Mouse (Mus musculus): Measurements from ENCODE around the gene Unc13b. TPM values are rescaled to one million over a fixed set of nuclear protein-coding genes. Genes with fewer than 3 reads are reported as not detected.

Gene Unc13b
- polyA plus RNA-seq, 1 experiment, result 0.01 TPM

DNA sequence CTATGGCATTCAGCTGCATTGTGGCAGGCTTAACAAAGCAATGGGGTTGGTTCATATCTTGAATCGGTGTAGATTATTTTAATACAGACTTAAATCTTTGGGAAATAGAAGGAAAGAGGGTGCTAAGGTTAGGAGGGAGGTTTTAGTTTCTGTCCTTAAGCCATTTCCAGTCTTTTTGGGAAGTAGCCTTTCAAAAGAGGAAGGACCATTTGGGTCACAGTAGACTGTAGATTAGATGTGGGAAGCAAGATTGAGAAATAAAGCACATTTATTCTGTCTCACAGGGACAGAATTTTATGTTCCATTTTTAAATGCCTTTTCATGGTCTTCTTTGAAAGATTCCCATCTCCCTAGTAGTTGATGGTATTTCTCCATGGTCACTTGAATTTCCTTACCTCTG lies 159.2 kb downstream of the Unc13b start:
- H3K4me3 ChIP-seq (replicated peaks), result no peak overlapping the region
- H3K9me3 ChIP-seq (ENCODE audit: control insufficient read depth, low read length), result no peaks in the 10 kb centered on the region
- no peaks in the 10 kb centered on the region for H3K36me3 ChIP-seq (ENCODE audit: control insufficient read depth)
- TF ChIP-seq GATA1 (IDR thresholded peaks at IDR 0.05; ENCODE audit: low read length) (no peak), TAL1 (IDR thresholded peaks at IDR 0.05; ENCODE audit: low read length) (no peak)
- H3K27me3 ChIP-seq (ENCODE audit: control insufficient read depth), result no peaks in the 10 kb centered on the region
- no peaks in the 10 kb centered on the region for H3K4me1 ChIP-seq (ENCODE audit: control insufficient read depth)

DNA sequence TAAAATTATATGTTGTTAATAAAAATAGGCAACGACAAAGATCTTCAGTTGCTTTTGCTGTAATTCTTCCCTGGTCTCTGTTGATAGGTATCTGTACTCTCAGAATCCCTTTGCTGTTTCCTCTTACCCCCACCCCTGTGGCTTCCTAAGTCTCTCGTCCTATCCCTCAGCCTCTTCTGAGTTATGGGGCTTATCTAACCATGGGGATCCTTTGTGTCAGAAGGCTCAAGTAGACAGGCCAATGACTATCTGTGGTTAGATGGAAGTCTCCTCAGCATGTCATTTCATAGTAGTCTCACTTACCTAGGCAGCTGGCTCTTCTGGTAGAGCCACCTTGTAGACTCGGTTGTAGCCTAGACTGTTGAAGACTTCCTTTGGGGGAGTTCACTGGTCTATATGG lies 173.1 kb downstream of the Unc13b start:
- Histone ChIP-seq H3K27me3 (ENCODE audit: control insufficient read depth) (no peaks in the 10 kb centered on the region), H3K4me3 (replicated peaks) (no peak overlapping the region), H3K9me3 (ENCODE audit: control insufficient read depth, low read length) (no peaks in the 10 kb centered on the region), H3K4me1 (ENCODE audit: control insufficient read depth) (no peaks in the 10 kb centered on the region), H3K36me3 (ENCODE audit: control insufficient read depth) (no peaks in the 10 kb centered on the region)
- TF ChIP-seq GATA1 (IDR thresholded peaks at IDR 0.05; ENCODE audit: low read length) (no peak), TAL1 (IDR thresholded peaks at IDR 0.05; ENCODE audit: low read length) (no peak)

DNA sequence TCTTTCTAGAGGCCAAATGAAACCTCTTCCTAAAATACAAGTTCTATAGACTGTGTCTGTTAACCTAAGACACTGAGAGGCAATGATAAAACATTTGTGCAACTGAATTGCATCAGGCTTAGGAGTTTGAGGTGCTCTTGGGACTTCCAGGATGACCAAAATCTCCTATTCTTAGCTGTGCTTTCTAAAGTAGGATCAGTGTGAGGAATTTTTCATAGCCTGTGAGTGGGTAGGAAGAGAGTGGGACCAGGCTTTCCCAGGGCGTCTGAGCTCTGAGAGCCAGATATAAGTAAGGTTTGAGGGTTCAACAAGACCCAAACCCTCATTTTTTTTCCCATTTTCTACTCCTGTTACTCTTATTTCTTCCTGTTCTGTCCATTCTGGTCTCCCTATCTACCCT lies 174.2 kb downstream of the Unc13b start:
- no peak for TF ChIP-seq TAL1 (IDR thresholded peaks at IDR 0.05; ENCODE audit: low read length)
- TF ChIP-seq GATA1 (IDR thresholded peaks at IDR 0.05; ENCODE audit: low read length), result no peak
- H3K27me3 ChIP-seq (ENCODE audit: control insufficient read depth), result no peaks in the 10 kb centered on the region
- H3K4me1 ChIP-seq (ENCODE audit: control insufficient read depth), result no peaks in the 10 kb centered on the region
- H3K4me3 ChIP-seq (replicated peaks), result no peak overlapping the region
- H3K36me3 ChIP-seq (ENCODE audit: control insufficient read depth), result no peaks in the 10 kb centered on the region
- H3K9me3 ChIP-seq (ENCODE audit: control insufficient read depth, low read length), result no peaks in the 10 kb centered on the region

DNA sequence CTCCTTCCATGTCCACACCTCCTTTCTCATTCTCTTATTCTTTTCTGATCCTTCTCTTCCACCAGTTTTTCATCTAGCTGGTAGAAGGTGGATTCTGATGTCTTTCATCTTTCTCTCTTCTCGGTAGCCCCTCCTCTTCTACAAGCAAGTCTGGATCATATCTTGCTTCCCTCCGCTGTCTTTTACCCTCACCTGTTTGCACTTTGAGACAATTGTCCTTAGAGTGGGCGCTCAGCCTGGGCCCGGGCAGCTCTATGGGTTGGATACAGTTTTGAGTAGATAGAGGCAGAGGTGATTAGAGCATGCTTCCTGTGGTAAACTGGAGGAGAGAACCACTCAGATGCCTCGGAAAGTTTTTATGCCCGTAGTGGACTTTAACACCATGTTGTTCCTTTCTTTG lies 174.7 kb downstream of the Unc13b start:
- no peaks in the 10 kb centered on the region for H3K27me3 ChIP-seq (ENCODE audit: control insufficient read depth)
- no peak overlapping the region for H3K4me3 ChIP-seq (replicated peaks)
- H3K9me3 ChIP-seq (ENCODE audit: control insufficient read depth, low read length), result no peaks in the 10 kb centered on the region
- no peaks in the 10 kb centered on the region for H3K4me1 ChIP-seq (ENCODE audit: control insufficient read depth)
- no peak for TF ChIP-seq GATA1 (IDR thresholded peaks at IDR 0.05; ENCODE audit: low read length)
- no peak for TF ChIP-seq TAL1 (IDR thresholded peaks at IDR 0.05; ENCODE audit: low read length)
- H3K36me3 ChIP-seq (ENCODE audit: control insufficient read depth), result no peaks in the 10 kb centered on the region

DNA sequence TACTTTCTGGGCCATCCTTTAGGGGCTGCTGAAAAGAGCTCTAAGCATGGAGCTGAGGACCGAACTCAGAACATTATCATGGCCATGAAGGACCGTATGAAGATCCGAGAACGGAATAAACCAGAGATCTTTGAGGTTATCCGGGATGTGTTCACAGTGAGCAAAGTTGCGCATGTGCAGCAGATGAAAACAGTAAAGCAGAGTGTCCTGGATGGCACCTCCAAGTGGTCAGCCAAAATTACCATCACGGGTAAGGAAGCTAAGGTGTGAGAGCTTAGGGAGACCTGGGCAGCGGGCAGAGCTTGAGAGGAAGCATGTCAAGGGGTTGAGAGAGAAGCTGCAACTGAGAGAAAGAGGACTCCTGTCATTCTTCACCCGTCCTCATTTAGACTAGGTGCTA lies 178.1 kb downstream of the Unc13b start:
- TF ChIP-seq GATA1 (IDR thresholded peaks at IDR 0.05; ENCODE audit: low read length) (no peak), TAL1 (IDR thresholded peaks at IDR 0.05; ENCODE audit: low read length) (no peak)
- Histone ChIP-seq H3K27me3 (ENCODE audit: control insufficient read depth) (no peaks in the 10 kb centered on the region), H3K9me3 (ENCODE audit: control insufficient read depth, low read length) (no peaks in the 10 kb centered on the region), H3K4me3 (replicated peaks) (no peak overlapping the region), H3K36me3 (ENCODE audit: control insufficient read depth) (no peaks in the 10 kb centered on the region), H3K4me1 (ENCODE audit: control insufficient read depth) (no peaks in the 10 kb centered on the region)

DNA sequence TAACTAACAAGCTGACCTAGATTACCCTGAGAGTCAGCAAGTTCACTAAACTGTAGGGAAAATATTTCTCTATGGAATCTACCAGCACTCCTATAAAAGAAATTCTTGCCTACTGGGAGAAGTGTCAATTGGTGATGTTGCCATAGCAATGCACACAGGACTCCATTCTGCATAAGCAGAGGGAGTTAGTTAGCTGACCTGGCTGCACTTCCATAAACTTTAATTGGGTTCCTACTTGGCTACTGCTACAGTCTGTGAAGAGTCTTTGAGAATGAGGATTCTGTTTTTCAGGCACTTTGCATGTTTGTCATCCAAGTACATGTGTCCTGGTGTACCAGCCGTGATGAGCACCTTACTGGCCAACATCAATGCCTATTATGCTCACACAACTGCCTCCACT lies 182.0 kb downstream of the Unc13b start:
- Histone ChIP-seq H3K4me1 (ENCODE audit: control insufficient read depth) (no peaks in the 10 kb centered on the region), H3K27me3 (ENCODE audit: control insufficient read depth) (no peaks in the 10 kb centered on the region), H3K36me3 (ENCODE audit: control insufficient read depth) (no peaks in the 10 kb centered on the region), H3K9me3 (ENCODE audit: control insufficient read depth, low read length) (no peaks in the 10 kb centered on the region), H3K4me3 (replicated peaks) (no peak overlapping the region)
- no peak for TF ChIP-seq GATA1 (IDR thresholded peaks at IDR 0.05; ENCODE audit: low read length)
- TF ChIP-seq TAL1 (IDR thresholded peaks at IDR 0.05; ENCODE audit: low read length), result no peak

DNA sequence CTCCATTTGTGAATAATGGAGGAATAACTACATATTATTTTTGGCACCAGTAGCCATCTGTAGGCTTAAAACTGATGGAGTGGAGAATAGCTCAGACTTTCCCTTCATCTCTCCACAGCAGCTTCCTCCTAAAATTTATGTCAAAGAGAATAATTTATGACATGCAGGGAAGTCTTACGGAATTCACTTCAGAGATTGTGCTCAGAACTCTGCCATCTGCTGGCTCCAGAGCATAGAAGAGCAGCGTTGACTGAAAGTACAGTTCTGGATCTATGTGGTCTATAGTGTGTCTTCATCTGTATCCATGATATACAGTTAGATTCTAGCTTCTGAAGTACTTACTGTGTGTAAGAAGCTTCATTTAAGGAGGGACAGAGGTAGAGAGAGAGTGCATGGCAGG lies 185.3 kb downstream of the Unc13b start:
- Histone ChIP-seq H3K4me1 (ENCODE audit: control insufficient read depth) (no peaks in the 10 kb centered on the region), H3K27me3 (ENCODE audit: control insufficient read depth) (no peaks in the 10 kb centered on the region), H3K4me3 (replicated peaks) (no peak overlapping the region), H3K36me3 (ENCODE audit: control insufficient read depth) (no peaks in the 10 kb centered on the region), H3K9me3 (ENCODE audit: control insufficient read depth, low read length) (no peaks in the 10 kb centered on the region)
- TF ChIP-seq TAL1 (IDR thresholded peaks at IDR 0.05; ENCODE audit: low read length) (no peak), GATA1 (IDR thresholded peaks at IDR 0.05; ENCODE audit: low read length) (no peak)

DNA sequence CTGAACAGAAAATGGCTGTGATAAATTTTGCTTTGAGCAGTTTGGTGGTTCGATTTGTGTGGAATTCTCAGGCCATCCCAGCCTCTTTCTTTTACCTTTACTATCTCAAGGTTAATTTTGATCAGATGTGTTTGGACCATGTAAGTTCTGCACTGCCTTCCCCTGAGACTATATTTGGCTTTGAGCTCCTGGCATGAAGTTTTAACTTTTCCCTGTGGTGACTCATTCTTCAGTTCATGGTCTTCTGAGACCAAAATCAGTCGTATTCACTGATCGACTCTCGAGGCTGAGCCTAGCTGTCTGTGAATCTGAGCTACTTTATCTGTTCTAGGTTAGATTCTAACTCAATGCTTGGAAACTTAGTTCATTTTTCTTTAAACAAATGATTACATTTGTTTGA lies 187.0 kb downstream of the Unc13b start:
- Histone ChIP-seq H3K4me3 (replicated peaks) (no peak overlapping the region), H3K36me3 (ENCODE audit: control insufficient read depth) (no peaks in the 10 kb centered on the region), H3K4me1 (ENCODE audit: control insufficient read depth) (no peaks in the 10 kb centered on the region), H3K9me3 (ENCODE audit: control insufficient read depth, low read length) (no peaks in the 10 kb centered on the region), H3K27me3 (ENCODE audit: control insufficient read depth) (no peaks in the 10 kb centered on the region)
- TF ChIP-seq TAL1 (IDR thresholded peaks at IDR 0.05; ENCODE audit: low read length), result no peak
- TF ChIP-seq GATA1 (IDR thresholded peaks at IDR 0.05; ENCODE audit: low read length), result no peak

DNA sequence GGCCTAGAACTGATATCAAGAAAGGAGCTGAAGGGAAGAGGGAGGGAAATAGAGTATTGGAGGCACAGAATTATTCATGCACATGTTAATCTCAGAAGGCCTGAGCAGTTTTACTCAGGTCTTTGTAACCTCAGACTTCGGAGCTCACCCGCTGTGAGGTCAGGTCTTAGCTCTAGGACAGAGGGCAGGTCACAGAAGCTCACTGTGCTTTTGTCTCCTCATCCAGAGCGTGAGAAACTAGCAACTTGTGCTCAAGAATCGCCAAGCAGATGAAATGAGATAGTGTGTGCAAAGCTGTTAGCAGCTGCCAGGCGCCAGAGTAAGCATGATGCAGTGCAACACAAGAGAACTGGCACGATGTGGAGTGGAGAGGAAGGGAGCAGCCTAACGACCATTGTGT lies 189.3 kb downstream of the Unc13b start:
- Histone ChIP-seq H3K4me1 (ENCODE audit: control insufficient read depth) (no peaks in the 10 kb centered on the region), H3K9me3 (ENCODE audit: control insufficient read depth, low read length) (no peaks in the 10 kb centered on the region), H3K27me3 (ENCODE audit: control insufficient read depth) (no peaks in the 10 kb centered on the region), H3K36me3 (ENCODE audit: control insufficient read depth) (no peaks in the 10 kb centered on the region), H3K4me3 (replicated peaks) (no peak overlapping the region)
- TF ChIP-seq TAL1 (IDR thresholded peaks at IDR 0.05; ENCODE audit: low read length), result no peak
- TF ChIP-seq GATA1 (IDR thresholded peaks at IDR 0.05; ENCODE audit: low read length), result no peak

DNA sequence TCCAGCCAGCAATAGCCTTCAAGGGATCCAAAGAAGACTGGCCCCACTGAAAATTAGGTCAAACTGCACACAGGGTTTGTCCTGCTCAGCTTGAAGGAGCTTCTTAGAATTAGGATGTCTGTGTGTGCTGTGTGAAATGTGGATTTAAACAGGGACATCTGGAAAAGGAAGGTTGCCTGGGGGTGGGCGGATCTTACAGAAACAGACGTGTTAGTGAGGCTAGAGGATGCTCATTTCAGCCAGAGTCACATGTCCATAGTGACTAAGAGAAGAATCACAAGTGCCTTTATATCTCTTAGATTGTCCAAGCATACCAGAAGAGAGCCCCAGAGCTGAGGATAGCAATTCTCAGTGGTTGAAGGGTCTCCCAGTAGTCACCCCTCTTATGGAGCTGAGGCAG lies 190.2 kb downstream of the Unc13b start:
- Histone ChIP-seq H3K9me3 (ENCODE audit: control insufficient read depth, low read length) (no peaks in the 10 kb centered on the region), H3K27me3 (ENCODE audit: control insufficient read depth) (no peaks in the 10 kb centered on the region), H3K36me3 (ENCODE audit: control insufficient read depth) (no peaks in the 10 kb centered on the region), H3K4me1 (ENCODE audit: control insufficient read depth) (no peaks in the 10 kb centered on the region), H3K4me3 (replicated peaks) (no peak overlapping the region)
- TF ChIP-seq GATA1 (IDR thresholded peaks at IDR 0.05; ENCODE audit: low read length), result no peak
- no peak for TF ChIP-seq TAL1 (IDR thresholded peaks at IDR 0.05; ENCODE audit: low read length)
